Mouse (Mus musculus) intestine, postnatal 0 days (tissue): ENCODE data around the gene Dennd2a. TPM values are rescaled to one million over a fixed set of nuclear protein-coding genes. Genes with fewer than 3 reads are reported as not detected.

ENCODE experiments used
- ATAC-seq: fragments of 200-750 bp; cut with Nextera tagmentation; 2 replicates; pipeline ENCODE4 v1.8.0; 2017; ENCODE audit warnings: mild to moderate bottlenecking, moderate TSS enrichment, moderate library complexity
- H3K27ac ChIP-seq: fragments of 300-500 bp; sonication (generic); 2 replicates; pipeline ENCODE4 v1.5.1; 2014; ENCODE audit warnings: mild to moderate bottlenecking, low read depth, low read length, moderate library complexity
- H3K27me3 ChIP-seq: fragments of 300-500 bp; sonication (generic); replicated peaks from 2 replicates; pipeline ENCODE4 v1.6.1; 2014; ENCODE audit warnings: low read length, mixed read lengths; ENCODE audit not compliant: control insufficient read depth, insufficient read depth
- H3K36me3 ChIP-seq: fragments of 300-500 bp; sonication (generic); 2 replicates; pipeline ENCODE4 v1.6.1; 2014; ENCODE audit warnings: mild to moderate bottlenecking, moderate library complexity; ENCODE audit not compliant: control insufficient read depth, insufficient read depth
- H3K4me1 ChIP-seq: fragments of 300-500 bp; sonication (generic); replicated peaks from 2 replicates; pipeline ENCODE4 v1.6.1; 2014; ENCODE audit warnings: antibody characterized with exemption, low read length, mixed read lengths; ENCODE audit not compliant: control insufficient read depth, insufficient read depth
- H3K4me2 ChIP-seq: fragments of 300-500 bp; sonication (generic); replicated peaks from 2 replicates; pipeline ENCODE4 v1.6.1; 2014; ENCODE audit warnings: low read depth, mild to moderate bottlenecking, moderate library complexity
- H3K4me3 ChIP-seq: fragments of 300-500 bp; sonication (generic); 2 replicates; pipeline ENCODE4 v1.5.1; 2014; ENCODE audit warnings: low read depth, low read length
- H3K9ac ChIP-seq: fragments of 300-500 bp; sonication (generic); 2 replicates; pipeline ENCODE4 v1.6.1; 2014; ENCODE audit warnings: mild to moderate bottlenecking, low read depth, low read length
- H3K9me3 ChIP-seq: fragments of 300-500 bp; sonication (generic); 2 replicates; pipeline ENCODE4 v1.6.1; 2016; ENCODE audit warnings: mixed run types; ENCODE audit not compliant: control insufficient read depth
- CTCF ChIP-seq: sonication (generic); IDR thresholded peaks from 2 replicates; pipeline ENCODE4 v1.5.1; 2016; ENCODE audit warnings: low read depth, mild to moderate bottlenecking, control low read depth, antibody characterized with exemption, moderate library complexity
- WGBS: fragments of 180-500 bp; shearing (Covaris S2); extraction: QIAGEN DNeasy Blood & Tissue Kit; methylation state at CpG from one replicate; pipeline ENCODE4 v1.1.7; 2014; 5-methylcytosine and 5-hydroxymethylcytosine counted together
- polyA plus RNA-seq: library from polyadenylated mRNA; unstranded; fragments of >200 nt; fragmentation: Nextera tagmentation; extraction: Ambion mirVana; gene quantifications from 2 replicates; pipeline ENCODE4 v1.2.1, GENCODE M21; 2015

Gene Dennd2a
- polyA plus RNA-seq, 1 experiment from 2014 or later: 3.8 TPM

GRCm38 (mm10) chr6:39562166-39563015 lies 4.7 kb upstream of the Dennd2a start:
- no peaks in the 10 kb centered on the region for H3K9me3 ChIP-seq
- no peaks in the 10 kb centered on the region for H3K36me3 ChIP-seq
- TF ChIP-seq CTCF: peak; percentile 92
- WGBS: 14% methylated on average over 23 of the region's 23 CpGs
- H3K4me1 ChIP-seq: no peaks in the 10 kb centered on the region
- H3K27me3 ChIP-seq: 0 out of 2 replicates have a peak, but pooled peaks cover 3% of the 10 kb centered on the region
- H3K4me2 ChIP-seq: peak overlapping the region; percentile 49
- H3K4me3 ChIP-seq: 0 out of 2 replicates have a peak overlapping the region, but pooled peaks have one; percentile 2
- H3K27ac ChIP-seq: no peak overlapping the region
- H3K9ac ChIP-seq: no peak overlapping the region
- ATAC-seq: peak; percentile 66

- H3K9ac ChIP-seq: no peak overlapping the region
- H3K27me3 ChIP-seq: 0 out of 2 replicates have a peak, but pooled peaks cover 14% of the 10 kb centered on the region
- no peaks in the 10 kb centered on the region for H3K9me3 ChIP-seq
- no peak for TF ChIP-seq CTCF
- 72% methylated on average over 6 of the region's 6 CpGs for WGBS
- no peak for ATAC-seq
- no peak overlapping the region for H3K27ac ChIP-seq
- no peaks in the 10 kb centered on the region for H3K36me3 ChIP-seq
- H3K4me1 ChIP-seq: no peaks in the 10 kb centered on the region
- no peak overlapping the region for H3K4me2 ChIP-seq
- no peak overlapping the region for H3K4me3 ChIP-seq
Observed at GRCm38 (mm10) chr6:39559276-39559939, 1.7 kb upstream of the Dennd2a start.

GRCm38 (mm10) chr6:39556900-39557659 lies 587 bp downstream of the Dennd2a start:
- no peaks in the 10 kb centered on the region for H3K9me3 ChIP-seq
- no peaks in the 10 kb centered on the region for H3K4me1 ChIP-seq
- peak overlapping the region; percentile 72 for H3K27ac ChIP-seq
- H3K27me3 ChIP-seq: 0 out of 2 replicates have a peak, but pooled peaks cover 14% of the 10 kb centered on the region
- H3K36me3 ChIP-seq: no peaks in the 10 kb centered on the region
- peak overlapping the region; percentile 53 for H3K9ac ChIP-seq
- WGBS: 1% methylated on average over 52 of the region's 54 CpGs
- H3K4me2 ChIP-seq: peak overlapping the region; percentile 75
- TF ChIP-seq CTCF: no peak
- H3K4me3 ChIP-seq: peak overlapping the region; percentile 61
- ATAC-seq: peak; percentile 37

GRCm38 (mm10) chr6:39555648-39555945 lies 2.1 kb downstream of the Dennd2a start:
- H3K27ac ChIP-seq: no peak overlapping the region
- ATAC-seq: no peak
- WGBS: 77% methylated on average over 2 of the region's 2 CpGs

GRCm38 (mm10) chr6:39554888-39555647 lies 2.6 kb downstream of the Dennd2a start:
- 0 out of 2 replicates have a peak, but pooled peaks cover 14% of the 10 kb centered on the region for H3K27me3 ChIP-seq
- no peaks in the 10 kb centered on the region for H3K4me1 ChIP-seq
- peak overlapping the region; percentile 17; the same call in 1 of the 2 replicates for H3K4me2 ChIP-seq
- H3K27ac ChIP-seq: no peak overlapping the region
- 59% methylated on average over 12 of the region's 12 CpGs for WGBS
- H3K9me3 ChIP-seq: no peaks in the 10 kb centered on the region
- no peaks in the 10 kb centered on the region for H3K36me3 ChIP-seq
- TF ChIP-seq CTCF: no peak
- no peak for ATAC-seq
- H3K9ac ChIP-seq: no peak overlapping the region
- no peak overlapping the region for H3K4me3 ChIP-seq

More at GRCm38 (mm10) chr6:39555648-39555945, 2.1 kb downstream of the Dennd2a start:
- H3K4me2 ChIP-seq: peak overlapping the region; percentile 17; the same call in 1 of the 2 replicates
- no peaks in the 10 kb centered on the region for H3K36me3 ChIP-seq
- H3K27me3 ChIP-seq: 0 out of 2 replicates have a peak, but pooled peaks cover 14% of the 10 kb centered on the region
- no peak overlapping the region for H3K4me3 ChIP-seq
- no peak overlapping the region for H3K9ac ChIP-seq
- no peaks in the 10 kb centered on the region for H3K4me1 ChIP-seq
- no peak for TF ChIP-seq CTCF
- H3K9me3 ChIP-seq: no peaks in the 10 kb centered on the region
